Mouse (Mus musculus): Measurements from ENCODE around the gene St14. TPM values are rescaled to one million over a fixed set of nuclear protein-coding genes. Genes with fewer than 3 reads are reported as not detected.

St14 gene
- polyA plus RNA-seq, 1 experiment from 2014 or later: not detected

GRCm38 (mm10) chr9:31097088-31098082 lies 34.3 kb downstream of the St14 start:
- in situ Hi-C loops (cut with MboI; ENCODE audit: low pct_unique_long_range_greater_than_20kb): loop anchor here (25.0 kb wide), 1 partner anchor 335 kb away; no protein-coding TSS in a partner anchor
- H3K27me3 ChIP-seq: peaks cover 11% of the 10 kb centered on the region
- TF ChIP-seq CTCF (IDR thresholded peaks at IDR 0.05): no peak
- ChIA-PET POLR2A (interaction anchor here (0.7 kb wide), 1 partner anchor 394 kb away, joined by 5 read pairs; no protein-coding TSS in a partner anchor), CTCF (no interaction called here)
- DNase-seq (ENCODE audit: low read depth, low spot score) (no peak), ATAC-seq (no peak)

GRCm38 (mm10) chr9:31092833-31093195 lies 38.8 kb downstream of the St14 start:
- in situ Hi-C loops (cut with MboI; ENCODE audit: low pct_unique_long_range_greater_than_20kb): loop anchor here (25.0 kb wide), 1 partner anchor 331 kb away; no protein-coding TSS in a partner anchor
- DNase-seq (ENCODE audit: low read depth, low spot score): no peak
- POLR2A ChIA-PET: no interaction called here
- CTCF ChIA-PET: no interaction called here
- ATAC-seq: no peak
- no peak for TF ChIP-seq CTCF (IDR thresholded peaks at IDR 0.05)
- H3K27me3 ChIP-seq: peaks cover 4% of the 10 kb centered on the region

- no peak for DNase-seq (ENCODE audit: low read depth, low spot score)
These were observed 39.4 kb downstream of the St14 start for GRCm38 (mm10) chr9:31092111-31092832.

DNA sequence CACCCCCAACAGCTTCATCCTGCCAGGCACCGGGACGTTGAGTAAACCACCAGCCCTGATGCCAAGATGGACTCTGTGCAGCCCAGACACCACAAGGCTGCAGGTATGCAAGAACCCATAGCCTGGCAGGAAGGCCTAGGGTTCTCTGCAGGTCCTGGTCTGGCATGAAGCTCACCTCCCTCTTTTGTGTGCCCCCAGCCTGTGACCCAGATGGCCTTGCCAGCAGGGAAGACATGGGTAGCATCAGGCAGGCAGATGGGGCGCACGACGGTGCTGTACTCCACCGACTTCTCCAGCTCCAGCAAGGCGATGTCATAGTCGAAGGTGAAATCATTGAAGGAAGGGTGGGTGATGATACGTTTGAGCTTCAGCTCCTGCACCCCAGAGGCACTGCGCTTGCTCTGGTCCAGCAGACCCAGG lies 40.5 kb downstream of the St14 start:
- ChIA-PET CTCF (no interaction called here), POLR2A (no interaction called here)
- no peak for TF ChIP-seq CTCF (IDR thresholded peaks at IDR 0.05)
- no peak for DNase-seq (ENCODE audit: low read depth, low spot score)
- ATAC-seq: no peak
- H3K27me3 ChIP-seq: peaks cover 4% of the 10 kb centered on the region
- in situ Hi-C loops (cut with MboI; ENCODE audit: low pct_unique_long_range_greater_than_20kb): loop anchor here (25.0 kb wide), 1 partner anchor 329 kb away; no protein-coding TSS in a partner anchor

More at GRCm38 (mm10) chr9:31092111-31092832, 39.4 kb downstream of the St14 start:
- H3K27me3 ChIP-seq: peaks cover 4% of the 10 kb centered on the region
- ChIA-PET CTCF (no interaction called here), POLR2A (no interaction called here)
- in situ Hi-C loops (cut with MboI; ENCODE audit: low pct_unique_long_range_greater_than_20kb): loop anchor here (25.0 kb wide), 1 partner anchor 330 kb away; no protein-coding TSS in a partner anchor
- TF ChIP-seq CTCF (IDR thresholded peaks at IDR 0.05): no peak
- no peak for ATAC-seq

DNA sequence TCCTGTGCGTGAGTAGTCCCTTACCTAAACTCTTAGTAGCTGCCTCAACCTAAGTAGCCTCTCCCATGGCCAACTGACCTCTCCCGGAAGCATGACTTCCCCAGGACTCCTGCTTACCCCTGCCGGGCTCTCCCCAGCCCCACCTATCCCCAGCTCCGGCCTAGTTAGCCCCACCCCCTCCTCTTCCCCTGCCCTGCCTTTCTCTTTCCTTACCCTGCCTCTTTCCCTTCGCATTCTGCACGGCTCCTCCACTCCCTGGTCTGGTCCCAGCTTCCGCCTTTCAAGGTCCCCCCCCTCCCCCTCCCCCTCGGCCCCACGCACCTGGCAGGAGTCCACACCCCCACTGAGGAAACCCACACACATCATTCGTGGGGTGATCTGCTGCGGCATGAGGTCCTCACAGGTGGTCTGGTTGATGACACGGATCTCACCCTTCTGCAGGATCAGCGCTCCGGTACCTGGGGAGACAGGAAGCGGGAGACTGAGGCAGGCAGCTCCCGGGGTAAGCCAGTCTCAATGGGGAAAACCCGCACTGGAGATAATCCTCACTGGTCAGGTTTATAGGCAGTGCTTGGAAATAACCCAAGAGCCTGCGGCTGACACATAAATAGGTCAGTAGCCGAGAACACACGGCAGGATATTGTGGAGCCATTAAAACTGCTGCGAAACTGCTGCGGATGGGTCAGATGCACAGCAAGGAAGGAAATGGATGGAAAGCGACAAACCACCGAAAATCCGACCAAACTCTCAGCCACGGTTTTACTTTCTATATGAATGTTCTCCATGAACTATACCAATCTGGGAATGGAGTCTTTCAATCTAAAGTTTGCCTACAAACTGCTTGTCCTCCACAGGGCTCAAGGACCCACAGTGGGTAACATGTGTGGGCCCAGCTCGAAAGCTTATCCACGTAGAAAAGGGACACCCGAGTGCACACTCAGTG lies 41.3 kb downstream of the St14 start:
- ATAC-seq: no peak

DNA sequence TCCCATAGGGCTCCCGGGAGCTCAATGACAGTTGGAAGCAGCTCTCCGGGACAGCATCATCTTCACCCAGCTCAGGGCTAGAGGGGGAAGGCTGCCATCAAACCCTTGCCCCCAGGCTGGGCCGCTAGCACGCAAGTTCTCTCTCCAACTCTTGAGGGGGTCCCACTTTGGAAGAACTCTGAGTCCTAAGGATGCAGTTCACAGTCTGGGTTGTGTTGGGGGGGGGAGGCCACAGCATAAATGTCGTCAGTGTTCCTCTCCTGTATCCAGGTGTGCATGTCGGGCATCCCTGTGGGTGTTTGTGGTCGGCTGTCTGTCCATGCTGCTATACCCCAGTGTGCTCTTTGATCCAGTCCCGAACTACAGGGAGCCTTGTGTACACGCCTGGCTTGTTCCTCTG lies 42.1 kb downstream of the St14 start:
- CTCF ChIA-PET: no interaction called here

More for the DNA sequence above, 41.3 kb downstream of the St14 start:
- no peak for DNase-seq (ENCODE audit: low read depth, low spot score)
- in situ Hi-C loops (cut with MboI; ENCODE audit: low pct_unique_long_range_greater_than_20kb): loop anchor here (25.0 kb wide), 1 partner anchor 328 kb away; no protein-coding TSS in a partner anchor
- ChIA-PET POLR2A (no interaction called here), CTCF (no interaction called here)
- no peak for TF ChIP-seq CTCF (IDR thresholded peaks at IDR 0.05)
- H3K27me3 ChIP-seq: peaks cover 3% of the 10 kb centered on the region

GRCm38 (mm10) chr9:31088883-31089282 lies 42.8 kb downstream of the St14 start:
- CTCF ChIA-PET: no interaction called here
- POLR2A ChIA-PET: no interaction called here
- H3K27me3 ChIP-seq: no peaks in the 10 kb centered on the region
- DNase-seq (ENCODE audit: low read depth, low spot score) (no peak), ATAC-seq (no peak)
- TF ChIP-seq CTCF (IDR thresholded peaks at IDR 0.05): no peak
- in situ Hi-C loops (cut with MboI; ENCODE audit: low pct_unique_long_range_greater_than_20kb): loop anchor here (5.0 to 25.0 kb wide), 3 partner anchors 137 to 612 kb away; no protein-coding TSS in a partner anchor

More for the DNA sequence above, 42.1 kb downstream of the St14 start:
- POLR2A ChIA-PET: no interaction called here
- DNase-seq (ENCODE audit: low read depth, low spot score) (no peak), ATAC-seq (no peak)
- no peaks in the 10 kb centered on the region for H3K27me3 ChIP-seq
- in situ Hi-C loops (cut with MboI; ENCODE audit: low pct_unique_long_range_greater_than_20kb): loop anchor here (5.0 to 25.0 kb wide), 3 partner anchors 137 to 612 kb away; no protein-coding TSS in a partner anchor
- TF ChIP-seq CTCF (IDR thresholded peaks at IDR 0.05): no peak

DNA sequence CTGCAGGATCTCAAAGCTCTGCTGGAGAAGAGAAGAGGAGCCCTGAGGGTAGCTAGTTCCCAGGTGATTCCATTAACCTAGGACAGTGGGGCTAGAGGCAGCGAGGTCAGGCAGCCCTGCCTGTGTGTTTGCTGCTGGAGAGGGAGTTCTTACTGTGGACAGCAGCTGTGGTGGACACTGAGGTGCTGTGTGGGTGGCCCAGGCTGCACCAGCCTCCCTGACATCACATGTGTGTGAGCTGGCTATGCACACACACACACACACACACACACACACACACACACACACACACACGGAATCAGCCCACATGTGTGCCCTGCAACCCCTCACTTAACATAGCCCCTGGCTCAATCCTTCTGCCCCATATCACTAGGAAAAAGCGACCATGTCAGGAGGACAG lies 43.5 kb downstream of the St14 start:
- ChIA-PET CTCF (no interaction called here), POLR2A (no interaction called here)
- in situ Hi-C loops (cut with MboI; ENCODE audit: low pct_unique_long_range_greater_than_20kb): loop anchor here (5.0 to 25.0 kb wide), 3 partner anchors 136 to 611 kb away; no protein-coding TSS in a partner anchor
- peaks cover 5% of the 10 kb centered on the region for H3K27me3 ChIP-seq
- ATAC-seq: no peak
- DNase-seq (ENCODE audit: low read depth, low spot score): no peak
- no peak for TF ChIP-seq CTCF (IDR thresholded peaks at IDR 0.05)

DNA sequence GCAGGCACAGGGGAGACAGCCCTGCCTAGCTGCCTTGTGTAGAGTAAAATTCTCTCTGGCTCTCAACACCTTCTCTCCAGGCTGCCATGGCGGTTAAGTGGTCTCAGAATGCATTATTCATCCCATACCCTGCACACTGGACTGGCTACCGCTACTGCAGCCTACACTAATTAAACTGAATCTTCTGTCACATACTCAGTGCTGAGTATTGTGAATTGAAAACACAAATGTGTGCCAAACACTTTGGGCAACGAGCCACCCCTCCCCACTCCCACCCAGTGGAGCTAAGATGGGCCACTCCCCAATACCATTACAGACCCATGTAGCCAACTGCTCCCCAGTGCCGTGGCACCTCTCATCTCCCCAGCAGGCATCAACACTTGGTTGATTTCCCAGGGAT lies 44.2 kb downstream of the St14 start:
- ChIA-PET CTCF (interaction anchor here (1.8 to 2.4 kb wide), 2 partner anchors 147 to 606 kb away, joined by 6 to 7 read pairs; no protein-coding TSS in a partner anchor), POLR2A (no interaction called here)
- in situ Hi-C loops (cut with MboI; ENCODE audit: low pct_unique_long_range_greater_than_20kb): loop anchor here (5.0 to 25.0 kb wide), 3 partner anchors 135 to 610 kb away; no protein-coding TSS in a partner anchor
- ATAC-seq: no peak
- TF ChIP-seq CTCF (IDR thresholded peaks at IDR 0.05): no peak
- no peak for DNase-seq (ENCODE audit: low read depth, low spot score)
- H3K27me3 ChIP-seq: peaks cover 5% of the 10 kb centered on the region

Data from Patski (cell line).